Mouse (Mus musculus) macrophage (primary cell): Measurements from ENCODE around the gene Scn8a. TPM values are rescaled to one million over a fixed set of nuclear protein-coding genes. Genes with fewer than 3 reads are reported as not detected.

ENCODE experiments used
- H3K27ac ChIP-seq: fragments of 350-480 bp; formaldehyde crosslinking; 2 replicates; pipeline ENCODE4 v1.9.0; 2021
- H3K36me3 ChIP-seq: fragments of 350-480 bp; formaldehyde crosslinking; 2 replicates; pipeline ENCODE4 v1.9.0; 2021; ENCODE audit errors: inconsistent target
- H3K4me3 ChIP-seq: fragments of 350-480 bp; formaldehyde crosslinking; 2 replicates; pipeline ENCODE4 v1.9.0; 2021; ENCODE audit errors: inconsistent target
- H3K79me2 ChIP-seq: fragments of 350-480 bp; formaldehyde crosslinking; 2 replicates; pipeline ENCODE4 v1.9.0; 2021; ENCODE audit errors: inconsistent target
- WGBS: methylation state at CpG from one replicate; pipeline ENCODE4 v1.1.7; 2026; ENCODE audit warnings: inconsistent platforms; ENCODE audit not compliant: missing documents; 5-methylcytosine and 5-hydroxymethylcytosine counted together
- polyA plus RNA-seq: library from polyadenylated mRNA; stranded (reverse); fragments of 250-400 nt; gene quantifications from 3 replicates; pipeline ENCODE4 v1.2.4, GENCODE M21; 2018; ENCODE audit warnings: inconsistent platforms

The Scn8a gene
- polyA plus RNA-seq, 1 experiment from 2014 or later = not detected

DNA sequence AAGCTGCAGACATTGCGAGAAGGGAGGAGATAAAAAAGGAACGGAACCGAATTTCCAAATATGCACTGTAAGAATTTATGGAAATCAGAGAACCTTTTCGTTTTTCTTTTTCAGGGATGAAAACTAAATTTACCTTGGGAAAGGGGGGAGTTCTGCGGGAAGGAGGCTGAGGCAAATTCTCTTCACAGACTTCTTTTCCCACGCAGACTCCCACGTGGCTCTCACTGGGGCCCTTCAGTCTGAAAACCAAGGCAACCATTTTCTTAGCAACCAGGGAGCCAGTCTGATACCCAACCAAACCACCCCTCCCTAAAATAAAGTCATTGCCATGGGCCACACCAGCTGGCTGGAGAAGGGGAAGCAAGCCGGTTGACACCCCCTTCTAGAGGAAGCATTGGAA is 136.1 kb downstream of the Scn8a start:
- Histone ChIP-seq H3K4me3 (no peak overlapping the region), H3K27ac (no peak overlapping the region), H3K36me3 (no peaks in the 10 kb centered on the region), H3K79me2 (no peaks in the 10 kb centered on the region)
- WGBS = 79% methylated on average over 8 of the region's 8 CpGs

DNA sequence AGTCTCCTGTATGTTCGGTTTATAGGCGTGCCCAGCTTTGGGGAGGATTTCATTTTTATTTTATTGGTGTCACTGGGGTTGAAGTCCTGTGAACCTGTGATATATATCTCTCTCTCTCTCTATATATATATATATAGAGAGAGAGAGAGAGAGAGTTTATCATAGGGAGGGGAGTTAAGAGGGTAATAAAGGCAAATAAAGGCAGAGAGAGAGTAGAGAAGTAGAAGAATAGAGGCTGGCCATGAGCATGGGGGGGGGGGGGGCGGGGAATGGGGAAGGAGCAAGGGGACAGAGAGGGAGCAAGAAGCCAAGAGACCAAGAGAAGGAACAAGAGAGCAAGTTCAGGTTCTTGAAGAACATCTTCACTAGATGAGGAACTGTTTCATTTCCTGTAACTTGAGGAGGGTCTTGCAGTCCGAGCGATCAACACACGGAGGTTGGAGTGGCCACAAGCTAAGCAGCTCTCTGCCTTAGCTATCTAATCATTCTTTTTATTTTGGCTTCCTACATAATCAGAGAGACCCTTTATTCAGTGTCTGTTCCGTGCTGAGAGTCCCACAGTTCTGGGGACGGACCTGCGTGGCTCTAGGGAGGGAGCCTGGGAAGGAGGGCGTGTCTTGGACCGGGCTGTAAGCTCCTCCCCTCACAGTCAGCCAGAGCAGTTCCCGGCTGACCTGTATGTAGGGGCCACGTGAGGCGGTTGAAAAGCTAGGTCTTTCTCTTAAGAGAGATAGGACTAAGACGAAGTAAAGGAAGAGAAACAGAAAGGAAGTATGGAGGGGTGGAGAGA is 136.8 kb downstream of the Scn8a start:
- no peaks in the 10 kb centered on the region for H3K79me2 ChIP-seq
- WGBS = 11% methylated on average over 14 of the region's 15 CpGs
- no peak overlapping the region for H3K4me3 ChIP-seq
- H3K36me3 ChIP-seq = no peaks in the 10 kb centered on the region
- no peak overlapping the region for H3K27ac ChIP-seq

DNA sequence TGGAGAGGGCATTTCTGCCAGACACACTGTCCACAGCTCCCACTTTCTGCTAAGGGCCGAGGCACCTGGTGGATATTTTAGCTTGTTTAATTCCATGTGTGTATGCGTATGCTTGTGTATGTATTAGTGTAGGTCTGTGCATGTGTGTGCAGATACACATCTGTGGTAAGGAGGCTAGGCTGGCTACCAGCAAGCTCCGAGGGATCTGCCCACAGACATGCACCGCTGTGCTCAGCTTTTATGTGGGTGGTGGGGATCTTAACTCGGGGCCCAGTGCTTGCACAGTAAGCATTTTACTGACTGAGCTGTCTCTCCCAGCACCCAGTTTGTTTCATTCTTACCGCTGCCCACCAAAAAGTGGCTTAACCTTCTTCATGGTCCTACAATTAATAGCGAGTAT is 137.6 kb downstream of the Scn8a start:
- WGBS = 72% methylated on average over 7 of the region's 7 CpGs
- Histone ChIP-seq H3K79me2 (no peaks in the 10 kb centered on the region), H3K27ac (no peak overlapping the region), H3K4me3 (no peak overlapping the region), H3K36me3 (no peaks in the 10 kb centered on the region)

DNA sequence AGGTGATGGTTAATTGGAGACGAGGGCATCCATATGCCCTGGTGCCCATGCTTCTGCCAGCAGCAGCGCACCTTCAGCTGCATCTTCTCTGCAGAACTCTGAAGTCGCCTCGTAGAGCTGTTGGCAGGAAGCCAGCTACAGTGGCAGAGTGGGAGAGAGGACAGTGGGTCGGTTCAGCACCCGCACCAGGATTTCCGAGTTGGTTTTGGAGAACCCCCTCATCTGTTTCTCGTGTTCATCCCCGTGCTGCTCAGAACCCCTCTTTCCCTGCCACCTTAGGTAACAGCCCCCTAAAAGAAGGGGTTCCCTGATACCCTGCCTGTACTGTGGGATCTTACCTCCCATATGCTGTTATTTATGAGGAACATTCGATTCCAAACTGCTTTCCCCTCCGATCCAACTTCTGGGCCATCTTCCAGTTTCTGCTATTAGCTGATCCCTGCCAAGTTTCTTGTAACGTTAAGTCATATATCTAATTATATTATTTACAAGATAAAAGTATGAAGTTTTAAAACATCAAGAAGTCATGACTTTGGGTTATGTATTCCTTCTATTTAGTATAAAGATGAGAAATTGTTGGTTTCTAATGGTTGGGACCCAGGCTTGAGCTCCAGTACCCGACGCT is 138.8 kb downstream of the Scn8a start:
- 78% methylated on average over 14 of the region's 14 CpGs for WGBS
- Histone ChIP-seq H3K36me3 (no peaks in the 10 kb centered on the region), H3K27ac (no peak overlapping the region), H3K4me3 (no peak overlapping the region), H3K79me2 (no peaks in the 10 kb centered on the region)

DNA sequence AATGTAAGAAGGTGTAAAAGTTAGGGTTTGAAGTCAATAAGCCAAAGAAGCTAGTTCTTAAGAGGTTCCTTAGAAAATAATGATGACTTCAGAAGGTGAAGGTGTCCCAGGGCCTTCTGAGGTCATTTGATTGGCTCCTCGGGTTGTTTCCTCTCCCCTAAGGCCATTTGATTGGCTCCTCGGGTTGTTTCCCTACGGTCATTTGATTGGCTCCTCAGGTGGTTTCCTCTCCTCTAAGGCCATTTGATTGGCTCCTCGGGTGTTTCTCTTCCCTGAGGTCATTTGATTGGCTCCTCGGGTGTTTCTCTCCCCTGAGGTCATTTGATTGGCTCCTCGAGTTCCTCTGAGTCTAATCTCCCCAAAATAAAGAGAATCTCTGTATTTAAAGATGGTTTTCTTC is 141.7 kb downstream of the Scn8a start:
- H3K36me3 ChIP-seq = no peaks in the 10 kb centered on the region
- no peak overlapping the region for H3K27ac ChIP-seq
- H3K79me2 ChIP-seq = no peaks in the 10 kb centered on the region
- 82% methylated on average over 6 of the region's 6 CpGs for WGBS
- H3K4me3 ChIP-seq = no peak overlapping the region

DNA sequence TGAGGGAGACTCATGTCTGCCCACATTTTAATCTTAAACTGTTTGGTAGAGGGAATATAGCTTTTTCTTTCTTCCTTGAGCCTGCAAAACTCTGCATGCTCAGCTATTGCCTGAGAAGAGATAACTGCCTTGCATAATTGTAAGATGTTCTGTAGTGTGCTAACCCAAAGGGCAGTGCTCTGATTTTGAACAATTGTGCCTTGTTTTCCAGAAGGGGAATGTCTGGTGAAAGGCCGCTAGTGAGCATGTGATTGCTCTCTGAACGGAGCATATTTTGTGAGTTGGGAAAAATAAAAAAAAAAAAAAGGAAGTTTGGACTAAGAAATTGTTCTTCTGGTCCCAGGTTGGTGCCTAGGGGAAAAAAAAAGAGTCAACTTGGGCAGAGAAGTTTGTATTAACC is 159.3 kb downstream of the Scn8a start:
- H3K27ac ChIP-seq = no peak overlapping the region

DNA sequence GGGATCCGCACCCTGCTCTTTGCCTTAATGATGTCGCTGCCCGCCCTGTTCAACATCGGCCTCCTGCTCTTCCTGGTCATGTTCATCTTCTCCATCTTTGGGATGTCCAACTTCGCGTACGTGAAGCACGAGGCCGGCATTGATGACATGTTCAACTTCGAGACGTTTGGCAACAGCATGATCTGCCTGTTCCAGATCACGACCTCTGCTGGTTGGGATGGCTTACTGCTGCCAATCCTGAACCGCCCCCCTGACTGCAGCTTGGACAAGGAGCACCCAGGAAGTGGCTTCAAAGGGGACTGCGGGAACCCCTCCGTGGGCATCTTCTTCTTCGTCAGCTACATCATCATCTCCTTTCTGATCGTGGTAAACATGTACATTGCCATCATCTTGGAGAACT is 170.0 kb downstream of the Scn8a start:
- no peak overlapping the region for H3K27ac ChIP-seq
- 42% methylated on average over 17 of the region's 17 CpGs for WGBS
- H3K4me3 ChIP-seq = no peak overlapping the region
- H3K36me3 ChIP-seq = no peaks in the 10 kb centered on the region
- no peaks in the 10 kb centered on the region for H3K79me2 ChIP-seq

More for the DNA sequence above, 159.3 kb downstream of the Scn8a start:
- H3K4me3 ChIP-seq = no peak overlapping the region
- no peaks in the 10 kb centered on the region for H3K36me3 ChIP-seq
- no peaks in the 10 kb centered on the region for H3K79me2 ChIP-seq
- 53% methylated on average over 2 of the region's 2 CpGs for WGBS

DNA sequence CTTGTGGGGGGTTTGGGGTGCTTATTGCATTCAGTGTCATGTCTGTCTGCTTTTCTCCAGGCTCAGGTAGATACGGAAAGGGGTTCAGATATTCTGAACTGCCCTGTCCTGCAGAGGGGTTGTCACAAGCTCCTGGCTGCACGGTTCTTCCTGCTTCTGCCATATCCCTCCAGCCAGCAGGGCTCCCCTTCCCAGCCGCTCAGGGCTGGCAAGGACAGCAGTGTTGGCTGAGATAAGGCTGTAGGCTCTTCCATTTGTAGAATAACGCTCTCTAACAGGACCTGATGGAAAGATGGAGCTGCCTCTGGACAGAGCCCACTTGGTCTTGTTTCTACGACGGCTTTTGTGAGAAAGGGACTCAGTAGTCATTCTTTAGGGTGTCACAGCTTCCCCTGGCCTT is 172.3 kb downstream of the Scn8a start:
- WGBS = 55% methylated on average over 6 of the region's 6 CpGs
- no peaks in the 10 kb centered on the region for H3K36me3 ChIP-seq
- no peak overlapping the region for H3K27ac ChIP-seq
- H3K79me2 ChIP-seq = no peaks in the 10 kb centered on the region
- no peak overlapping the region for H3K4me3 ChIP-seq

DNA sequence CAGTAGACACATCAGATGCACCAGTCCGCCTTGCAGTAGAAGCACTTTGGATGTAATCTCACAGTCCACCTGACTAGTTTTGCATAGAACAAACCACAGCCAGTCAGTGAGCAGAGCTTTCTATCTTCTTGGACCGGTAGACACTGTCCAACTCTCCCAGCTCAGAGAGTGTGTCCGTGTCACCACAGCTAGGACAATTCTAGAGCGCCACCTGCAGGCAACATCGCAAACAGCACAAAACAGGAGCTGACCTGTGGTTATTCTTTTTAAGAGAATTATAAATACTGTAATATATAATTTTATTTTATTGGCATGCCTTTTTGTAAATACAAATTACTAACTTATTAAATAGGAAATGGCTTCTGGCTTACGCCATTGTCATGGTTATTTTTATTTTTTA is 173.0 kb downstream of the Scn8a start:
- Histone ChIP-seq H3K36me3 (no peaks in the 10 kb centered on the region), H3K4me3 (no peak overlapping the region), H3K79me2 (no peaks in the 10 kb centered on the region), H3K27ac (no peak overlapping the region)
- 30% methylated on average over 6 of the region's 6 CpGs for WGBS

DNA sequence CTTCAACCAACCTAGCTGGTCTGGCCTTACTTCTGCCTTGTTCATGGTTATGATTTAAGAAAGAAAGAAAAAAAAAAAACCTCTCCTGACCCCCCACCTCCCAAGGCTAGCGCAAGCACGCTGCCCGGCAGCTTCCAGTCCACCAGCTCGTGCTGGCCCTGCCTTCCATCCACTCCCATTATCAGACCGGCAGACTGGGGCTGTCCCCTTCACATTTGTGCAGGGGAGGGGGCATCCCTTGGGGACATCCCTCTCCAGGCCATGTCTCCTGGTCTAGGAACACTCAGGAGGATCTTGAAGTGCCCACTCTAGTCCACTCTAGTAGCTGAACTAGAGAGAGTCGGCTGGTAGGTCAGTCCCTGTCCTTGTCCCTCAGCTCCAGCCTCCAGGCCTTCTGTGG is 174.9 kb downstream of the Scn8a start:
- no peaks in the 10 kb centered on the region for H3K36me3 ChIP-seq
- 54% methylated on average over 6 of the region's 6 CpGs for WGBS

DNA sequence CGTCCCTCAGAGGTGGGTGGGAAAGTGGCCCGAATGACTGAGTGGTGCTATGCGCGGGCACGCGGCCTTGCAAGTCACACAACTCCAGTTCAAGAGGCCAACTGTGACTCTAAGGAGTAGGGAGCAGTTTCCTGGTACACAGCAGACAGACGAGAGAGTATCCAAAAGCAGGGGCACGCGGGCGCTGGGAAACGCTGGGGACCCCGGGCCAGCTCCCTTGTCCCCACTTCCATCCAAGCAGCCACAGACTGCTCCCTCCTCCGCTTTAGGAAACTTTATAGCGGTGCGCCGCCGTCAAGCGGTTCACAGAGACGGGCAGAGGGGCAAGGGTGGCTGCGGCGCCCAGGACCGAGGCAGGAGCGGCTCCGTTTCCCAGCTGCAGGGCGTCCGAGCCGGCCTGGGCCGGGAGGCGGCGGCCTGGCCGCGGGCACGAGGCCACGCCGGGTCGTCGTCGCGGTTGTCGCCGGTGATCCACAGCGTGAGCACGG is 176.4 kb downstream of the Scn8a start:
- Histone ChIP-seq H3K79me2 (no peaks in the 10 kb centered on the region), H3K27ac (no peak overlapping the region), H3K36me3 (no peaks in the 10 kb centered on the region), H3K4me3 (no peak overlapping the region)
- 9% methylated on average over 32 of the region's 43 CpGs for WGBS

More for the DNA sequence above, 174.9 kb downstream of the Scn8a start:
- H3K79me2 ChIP-seq = no peaks in the 10 kb centered on the region
- no peak overlapping the region for H3K4me3 ChIP-seq
- H3K27ac ChIP-seq = no peak overlapping the region

DNA sequence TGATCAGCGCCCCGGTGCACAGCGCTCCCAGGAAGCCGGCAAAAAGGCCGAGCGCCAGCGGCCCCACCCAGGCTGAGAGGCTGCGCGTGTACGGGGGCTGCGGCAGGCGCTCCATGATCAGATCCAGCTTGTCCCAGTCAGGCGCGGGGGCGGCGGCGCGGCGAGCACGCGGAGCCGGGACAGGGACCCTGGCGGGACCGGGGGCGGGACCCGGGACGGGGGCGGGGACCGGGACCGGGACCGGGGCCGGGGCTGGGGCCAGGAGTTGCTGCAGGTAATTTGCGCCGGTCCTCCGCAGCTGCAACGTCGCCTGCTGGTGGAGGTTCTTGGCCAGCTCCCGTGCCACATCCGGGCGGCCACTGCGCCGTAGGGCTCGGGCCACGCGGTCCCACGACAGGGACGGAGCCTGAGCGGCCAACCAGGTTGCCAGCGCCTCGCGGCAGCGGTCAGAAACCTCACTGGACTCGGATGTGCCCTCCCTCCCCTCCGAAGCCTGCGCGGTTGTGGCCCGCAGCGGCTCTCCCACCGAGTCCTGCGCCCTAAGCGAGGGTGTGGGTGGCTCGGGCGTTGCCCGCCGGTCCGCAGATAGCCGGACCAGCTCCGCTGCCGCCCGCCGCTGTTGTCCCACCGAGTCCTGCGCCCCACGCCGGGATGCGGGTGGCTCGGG is 177.0 kb downstream of the Scn8a start:
- H3K4me3 ChIP-seq = no peak overlapping the region
- no peaks in the 10 kb centered on the region for H3K36me3 ChIP-seq
- no peaks in the 10 kb centered on the region for H3K79me2 ChIP-seq
- WGBS = 1% methylated on average over 63 of the region's 77 CpGs
- H3K27ac ChIP-seq = no peak overlapping the region

DNA sequence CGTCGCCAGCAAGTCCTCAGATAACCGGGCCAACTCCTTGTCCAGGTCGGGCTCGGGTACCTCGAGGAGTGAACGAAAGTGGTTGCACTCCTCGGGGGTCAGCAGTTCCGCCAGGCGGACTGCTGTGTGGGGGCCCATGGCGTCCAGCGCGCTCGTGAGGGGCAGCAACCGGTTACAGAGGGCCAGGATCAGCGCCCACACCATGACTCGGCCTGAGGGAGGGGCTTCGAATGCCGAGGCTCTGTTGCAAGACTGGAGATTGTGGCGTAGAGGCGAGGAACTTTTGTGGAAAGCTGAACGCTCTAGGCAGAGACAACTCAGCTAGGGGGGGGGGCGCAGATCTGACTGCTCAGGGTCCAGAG is 177.5 kb downstream of the Scn8a start, which contains the start of gene Gm47841:
Gm47841 (minus strand) TSS at position 204 of the 362 bp plus-strand sequence.
- WGBS = 7% methylated on average over 23 of the region's 23 CpGs

DNA sequence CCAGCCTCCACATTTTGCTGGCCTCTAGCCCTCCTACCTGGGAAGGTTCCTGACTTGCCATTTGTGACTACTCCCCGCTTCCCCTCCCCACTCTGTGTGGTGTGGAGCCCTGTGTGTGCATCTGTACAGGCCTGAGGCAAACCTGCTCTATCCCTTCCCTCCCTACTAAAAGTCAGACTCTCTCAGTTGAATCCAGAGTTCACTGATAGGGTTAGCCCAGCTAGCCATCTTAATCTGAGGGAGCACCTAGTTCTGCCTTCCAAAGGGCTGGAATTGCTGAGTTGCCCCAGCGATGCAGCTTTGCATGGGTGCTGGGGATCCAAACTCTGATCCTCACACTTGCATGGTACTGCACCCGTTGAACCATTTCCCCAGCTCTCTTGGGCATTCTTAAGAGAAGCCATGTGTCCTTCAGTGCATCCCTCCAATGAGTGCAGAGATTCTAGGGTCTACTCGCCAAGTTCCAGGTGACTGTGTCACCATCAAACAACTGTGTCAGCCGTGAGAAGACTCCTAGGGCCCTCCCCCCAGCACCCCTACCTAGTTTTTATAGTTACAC is 178.8 kb downstream of the Scn8a start:
- Histone ChIP-seq H3K36me3 (no peaks in the 10 kb centered on the region), H3K27ac (no peak overlapping the region), H3K79me2 (no peaks in the 10 kb centered on the region), H3K4me3 (no peak overlapping the region)
- WGBS = 79% methylated on average over 5 of the region's 5 CpGs

More for the DNA sequence above, 177.5 kb downstream of the Scn8a start, which contains the start of gene Gm47841:
- H3K36me3 ChIP-seq = no peaks in the 10 kb centered on the region
- no peak within 1 kb of the TSS for H3K4me3 ChIP-seq
- H3K79me2 ChIP-seq = no peaks in the 10 kb centered on the region
- no peak within 1 kb of the TSS for H3K27ac ChIP-seq

DNA sequence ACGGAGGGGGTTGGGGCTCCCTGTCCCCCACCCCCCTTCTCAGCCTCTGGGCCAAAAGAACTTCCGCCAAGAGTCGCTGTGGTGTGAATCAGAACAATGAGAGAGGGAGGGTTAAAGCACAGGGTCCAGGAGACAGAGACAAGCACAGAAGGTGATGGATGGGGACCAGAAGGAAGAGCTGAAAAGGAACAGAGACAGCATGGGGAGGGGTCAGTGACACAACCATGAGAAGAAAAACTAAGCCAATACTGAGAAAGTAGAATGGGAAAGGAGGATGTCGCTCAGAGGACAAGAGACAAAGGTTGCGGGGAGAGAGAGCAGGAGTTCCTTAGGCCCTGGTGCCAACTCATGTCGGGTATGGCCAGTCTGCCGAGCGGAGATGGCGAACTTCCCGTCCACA is 182.2 kb downstream of the Scn8a start:
- Histone ChIP-seq H3K36me3 (no peaks in the 10 kb centered on the region), H3K79me2 (no peaks in the 10 kb centered on the region), H3K4me3 (no peak overlapping the region), H3K27ac (no peak overlapping the region)
- 67% methylated on average over 10 of the region's 10 CpGs for WGBS
